Mouse (Mus musculus): Measurements from ENCODE around the gene Spx. TPM values are rescaled to one million over a fixed set of nuclear protein-coding genes. Genes with fewer than 3 reads are reported as not detected.

Spx gene
- polyA plus RNA-seq, 1 experiment from 2014 or later, result 0.64 TPM

DNA sequence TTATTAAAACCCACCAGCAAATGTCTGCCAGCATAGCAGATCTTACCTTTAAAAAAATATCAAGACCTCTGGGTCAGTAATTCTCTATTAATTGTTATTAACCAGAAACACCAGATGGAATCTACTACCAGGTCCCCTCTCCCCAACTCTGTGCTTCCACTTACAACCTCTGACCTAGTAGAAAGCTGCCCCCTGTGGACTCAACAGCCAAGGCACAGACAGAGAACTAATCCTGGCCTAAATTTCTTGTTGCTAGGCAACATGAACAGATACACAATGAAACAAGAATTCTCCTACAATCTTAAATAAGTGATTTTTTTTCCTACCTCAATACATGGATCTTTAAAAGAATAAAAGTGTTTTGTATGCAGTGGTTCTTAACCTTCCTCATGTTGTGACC is 15.8 kb downstream of the Spx start:
- Histone ChIP-seq H3K4me3 (no peak overlapping the region), H3K9me3 (replicated peaks) (no peaks in the 10 kb centered on the region), H3K27me3 (replicated peaks) (no peaks in the 10 kb centered on the region), H3K4me2 (no peak overlapping the region), H3K9ac (no peak overlapping the region), H3K4me1 (replicated peaks) (no peaks in the 10 kb centered on the region), H3K36me3 (no peaks in the 10 kb centered on the region), H3K27ac (ENCODE audit: poor library complexity, severe bottlenecking) (no peak overlapping the region)
- ATAC-seq (ENCODE audit: insufficient number of reproducible peaks, low FRiP score), result no peak

GRCm38 (mm10) chr6:142451381-142451780 is 38.1 kb downstream of the Spx start:
- Histone ChIP-seq H3K9ac (no peak overlapping the region), H3K9me3 (replicated peaks) (0 out of 2 replicates have a peak, but pooled peaks cover 2% of the 10 kb centered on the region), H3K4me2 (no peak overlapping the region), H3K27me3 (replicated peaks) (no peaks in the 10 kb centered on the region), H3K4me3 (no peak overlapping the region), H3K4me1 (replicated peaks) (0 out of 2 replicates have a peak, but pooled peaks cover 4% of the 10 kb centered on the region), H3K27ac (ENCODE audit: poor library complexity, severe bottlenecking) (no peak overlapping the region), H3K36me3 (no peaks in the 10 kb centered on the region)
- ATAC-seq (ENCODE audit: insufficient number of reproducible peaks, low FRiP score), result peak; percentile 71
- 61% methylated on average over 12 of the region's 12 CpGs for WGBS

DNA sequence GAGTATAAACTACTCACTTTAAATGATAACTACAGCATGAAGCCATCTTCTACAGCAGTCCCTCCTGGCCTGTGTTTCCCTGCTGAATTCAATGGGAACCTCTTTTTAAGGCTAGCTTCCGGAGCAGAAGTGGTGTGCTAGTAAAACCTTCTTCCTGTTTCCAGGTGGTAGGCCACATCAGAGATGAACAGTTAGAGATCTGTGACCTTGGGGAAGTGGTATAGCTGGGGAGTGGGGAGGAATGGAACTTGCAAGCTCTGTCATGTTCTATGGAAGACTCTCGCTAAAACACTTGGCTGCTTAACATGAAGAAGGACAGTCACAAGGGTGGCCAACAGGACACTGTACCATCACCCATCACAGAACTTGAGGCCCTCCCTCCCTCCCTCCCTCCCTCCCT is 40.1 kb downstream of the Spx start:
- ATAC-seq (ENCODE audit: insufficient number of reproducible peaks, low FRiP score), result no peak
- no peak overlapping the region for H3K9ac ChIP-seq
- H3K27me3 ChIP-seq (replicated peaks), result no peaks in the 10 kb centered on the region
- 60% methylated on average over 2 of the region's 2 CpGs for WGBS
- 0 out of 2 replicates have a peak, but pooled peaks cover 4% of the 10 kb centered on the region for H3K4me1 ChIP-seq (replicated peaks)
- H3K27ac ChIP-seq (ENCODE audit: poor library complexity, severe bottlenecking), result no peak overlapping the region
- H3K4me2 ChIP-seq, result no peak overlapping the region
- H3K36me3 ChIP-seq, result no peaks in the 10 kb centered on the region
- no peak overlapping the region for H3K4me3 ChIP-seq
- H3K9me3 ChIP-seq (replicated peaks), result 0 out of 2 replicates have a peak, but pooled peaks cover 2% of the 10 kb centered on the region

DNA sequence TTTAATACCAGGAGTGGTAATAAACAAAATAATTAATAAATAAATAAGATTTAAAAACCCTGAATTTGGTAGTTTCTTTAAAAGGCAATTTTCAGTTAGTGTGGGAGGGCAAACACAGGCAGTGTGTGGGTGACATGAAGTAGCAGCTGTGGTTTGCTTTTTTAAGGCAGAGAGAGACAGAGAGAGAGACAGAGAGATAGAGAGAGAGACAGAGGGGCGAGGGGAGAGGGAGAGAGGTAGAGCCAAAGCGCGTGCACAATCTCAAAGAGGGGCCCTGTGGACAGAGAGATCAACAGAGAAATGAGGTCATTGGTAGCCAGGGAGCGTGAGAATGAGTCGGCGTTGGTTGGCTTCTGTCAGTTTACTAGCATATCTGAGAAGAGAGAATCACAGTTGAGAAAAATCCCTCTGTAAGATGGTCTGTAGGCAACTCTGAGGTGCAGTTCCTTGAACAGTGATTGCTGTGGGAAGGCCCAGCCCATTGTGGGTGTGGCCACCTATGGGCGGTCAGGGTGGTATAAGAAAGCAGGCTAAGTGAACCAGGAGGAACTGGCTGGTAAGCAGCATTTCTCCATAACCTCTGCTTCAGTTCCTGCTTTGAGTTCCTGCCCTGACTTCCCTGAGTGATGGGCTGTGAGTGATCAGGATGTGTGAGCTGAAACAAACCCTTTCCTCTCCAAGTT is 42.2 kb downstream of the Spx start:
- H3K36me3 ChIP-seq, result no peaks in the 10 kb centered on the region
- H3K9me3 ChIP-seq (replicated peaks), result 0 out of 2 replicates have a peak, but pooled peaks cover 2% of the 10 kb centered on the region
- no peak overlapping the region for H3K9ac ChIP-seq
- H3K27ac ChIP-seq (ENCODE audit: poor library complexity, severe bottlenecking), result no peak overlapping the region
- H3K4me1 ChIP-seq (replicated peaks), result 0 out of 2 replicates have a peak, but pooled peaks cover 4% of the 10 kb centered on the region
- no peak overlapping the region for H3K4me3 ChIP-seq
- WGBS, result 47% methylated on average over 7 of the region's 7 CpGs
- no peak for ATAC-seq (ENCODE audit: insufficient number of reproducible peaks, low FRiP score)
- no peaks in the 10 kb centered on the region for H3K27me3 ChIP-seq (replicated peaks)
- 0 out of 2 replicates have a peak overlapping the region, but pooled peaks have one; percentile 2 for H3K4me2 ChIP-seq

DNA sequence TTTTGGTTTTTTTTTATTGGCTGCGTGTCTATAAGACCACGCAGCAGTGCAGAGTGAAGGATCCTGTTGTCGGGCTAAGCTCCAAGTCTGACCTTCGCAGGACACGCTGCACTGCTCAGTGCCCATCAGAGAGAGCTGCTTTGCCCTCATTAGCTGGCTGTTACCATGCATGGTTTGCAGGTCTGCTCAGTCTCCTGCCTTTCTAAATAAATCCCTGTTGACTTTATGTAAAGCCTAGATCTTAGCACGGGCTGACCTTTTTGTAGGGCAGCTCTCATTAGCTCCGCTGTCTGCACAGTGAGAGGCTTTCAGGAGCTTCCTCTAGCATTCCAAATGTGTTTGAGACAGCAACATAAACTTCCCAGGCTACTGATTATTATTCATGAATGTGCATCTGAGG is 44.8 kb downstream of the Spx start:
- Histone ChIP-seq H3K9ac (no peak overlapping the region), H3K4me2 (no peak overlapping the region), H3K27me3 (replicated peaks) (no peaks in the 10 kb centered on the region), H3K4me3 (no peak overlapping the region), H3K36me3 (no peaks in the 10 kb centered on the region), H3K4me1 (replicated peaks) (0 out of 2 replicates have a peak, but pooled peaks cover 4% of the 10 kb centered on the region), H3K9me3 (replicated peaks) (0 out of 2 replicates have a peak, but pooled peaks cover 2% of the 10 kb centered on the region), H3K27ac (ENCODE audit: poor library complexity, severe bottlenecking) (no peak overlapping the region)
- no peak for ATAC-seq (ENCODE audit: insufficient number of reproducible peaks, low FRiP score)
- 70% methylated on average over 7 of the region's 7 CpGs for WGBS

DNA sequence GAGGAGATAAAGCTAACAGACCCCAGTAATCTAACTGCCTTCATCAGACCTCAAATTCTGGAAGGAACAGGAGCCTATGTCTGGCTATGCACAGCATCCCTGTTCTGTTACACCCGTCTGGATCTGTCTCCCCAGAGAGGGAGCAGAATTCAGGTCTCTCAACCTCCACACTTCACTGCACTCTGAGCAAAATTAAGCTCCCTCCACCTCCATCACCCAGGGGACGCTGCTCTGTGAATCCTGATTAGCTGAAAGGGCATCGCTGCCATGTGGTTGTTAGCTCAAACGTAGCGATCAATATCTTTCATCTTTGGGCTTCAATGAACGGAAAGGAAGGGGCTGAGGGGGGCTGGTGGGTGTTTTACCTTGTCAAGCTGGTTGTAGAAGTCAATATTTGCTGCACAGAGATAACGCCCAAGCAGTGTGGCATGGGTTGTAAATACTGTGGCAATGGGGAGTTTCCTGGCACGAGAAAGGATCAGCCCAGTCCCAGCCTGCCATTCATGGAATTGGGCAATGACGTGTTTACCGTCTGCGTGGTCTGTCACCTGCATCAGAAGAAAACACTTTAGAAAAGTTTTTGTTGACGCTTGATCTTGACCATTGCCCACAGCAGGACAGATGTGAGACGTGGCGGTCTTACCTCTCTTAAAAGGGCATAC is 45.9 kb downstream of the Spx start:
- no peak overlapping the region for H3K4me3 ChIP-seq
- H3K27me3 ChIP-seq (replicated peaks), result no peaks in the 10 kb centered on the region
- no peak overlapping the region for H3K27ac ChIP-seq (ENCODE audit: poor library complexity, severe bottlenecking)
- 0 out of 2 replicates have a peak, but pooled peaks cover 2% of the 10 kb centered on the region for H3K9me3 ChIP-seq (replicated peaks)
- no peak overlapping the region for H3K4me2 ChIP-seq
- WGBS, result 72% methylated on average over 14 of the region's 14 CpGs
- no peak overlapping the region for H3K9ac ChIP-seq
- no peak for ATAC-seq (ENCODE audit: insufficient number of reproducible peaks, low FRiP score)
- H3K4me1 ChIP-seq (replicated peaks), result 0 out of 2 replicates have a peak, but pooled peaks cover 4% of the 10 kb centered on the region
- no peaks in the 10 kb centered on the region for H3K36me3 ChIP-seq

DNA sequence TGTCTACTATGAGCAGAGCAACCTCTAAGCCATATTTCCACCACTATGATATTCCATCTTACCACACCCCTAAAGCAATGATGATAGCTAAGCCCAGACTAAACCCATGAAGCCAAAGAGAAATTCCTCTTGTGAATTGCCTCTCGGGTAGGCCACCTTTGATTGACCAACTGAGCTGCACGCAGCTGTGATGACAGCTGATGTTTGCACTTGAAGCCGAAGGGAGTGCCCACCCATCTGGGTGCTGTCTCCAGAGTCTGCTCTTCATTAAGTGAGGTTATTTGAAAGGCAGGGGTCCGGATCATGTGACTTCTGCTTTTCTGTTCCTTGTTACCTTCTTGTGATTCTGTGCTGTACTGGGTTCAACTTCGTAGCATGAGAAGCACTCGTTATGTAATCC is 49.0 kb downstream of the Spx start:
- no peak overlapping the region for H3K9ac ChIP-seq
- no peaks in the 10 kb centered on the region for H3K27me3 ChIP-seq (replicated peaks)

More for the DNA sequence above, 49.0 kb downstream of the Spx start:
- Histone ChIP-seq H3K4me2 (no peak overlapping the region), H3K27ac (ENCODE audit: poor library complexity, severe bottlenecking) (no peak overlapping the region), H3K4me3 (no peak overlapping the region), H3K36me3 (no peaks in the 10 kb centered on the region), H3K4me1 (replicated peaks) (no peaks in the 10 kb centered on the region), H3K9me3 (replicated peaks) (no peaks in the 10 kb centered on the region)
- WGBS, result 64% methylated on average over 6 of the region's 6 CpGs
- no peak for ATAC-seq (ENCODE audit: insufficient number of reproducible peaks, low FRiP score)

Other genes starting within 250 kb of the Spx start
- 0.43 TPM in 1 of 2 replicates, not detected in the other for gene Slco1a6, start 204.9 kb upstream of the Spx start, polyA plus RNA-seq (2016; fragmentation: Nextera tagmentation; extraction: Ambion mirVana)
- not detected in 2 replicates for gene Iapp, start 115.0 kb upstream of the Spx start, polyA plus RNA-seq (2016; fragmentation: Nextera tagmentation; extraction: Ambion mirVana)
- not detected in 2 replicates for gene Slco1a5, start 90.5 kb upstream of the Spx start, polyA plus RNA-seq (2016; fragmentation: Nextera tagmentation; extraction: Ambion mirVana)
- gene Pyroxd1, start 67.8 kb upstream of the Spx start, polyA plus RNA-seq (2016; fragmentation: Nextera tagmentation; extraction: Ambion mirVana), result 14.7 and 15.7 TPM in 2 replicates
- 24.0 and 24.1 TPM in 2 replicates for gene Recql, start 26.4 kb upstream of the Spx start, polyA plus RNA-seq (2016; fragmentation: Nextera tagmentation; extraction: Ambion mirVana)
- 89.9 and 91.5 TPM in 2 replicates for gene Golt1b, start 26.2 kb upstream of the Spx start, polyA plus RNA-seq (2016; fragmentation: Nextera tagmentation; extraction: Ambion mirVana)
- gene Gys2, start 59.7 kb downstream of the Spx start, polyA plus RNA-seq (2016; fragmentation: Nextera tagmentation; extraction: Ambion mirVana), result 0.40 TPM in 1 of 2 replicates, not detected in the other
- gene Ldhb, start 94.5 kb downstream of the Spx start, polyA plus RNA-seq (2016; fragmentation: Nextera tagmentation; extraction: Ambion mirVana), result 777 and 782 TPM in 2 replicates
- 2.5 TPM in 2 replicates for gene Kcnj8, start 158.2 kb downstream of the Spx start, polyA plus RNA-seq (2016; fragmentation: Nextera tagmentation; extraction: Ambion mirVana)